Mouse (Mus musculus) midbrain, embryonic 14.5 days (tissue): ENCODE results near the gene Pdzph1. TPM values are rescaled to one million over a fixed set of nuclear protein-coding genes. Genes with fewer than 3 reads are reported as not detected.

Experiments used
- ATAC-seq: fragments of 200-750 bp; cut with Nextera tagmentation; 2 replicates; pipeline ENCODE4 v1.8.0; 2017; ENCODE audit warnings: moderate number of reproducible peaks, moderate library complexity; ENCODE audit not compliant: low FRiP score, low TSS enrichment
- DNase-seq: peaks from one replicate; pipeline ENCODE4 v3.0.0-alpha.2; 2015
- H3K27ac ChIP-seq: fragments of 300-500 bp; sonication (generic); replicated peaks from 2 replicates; pipeline ENCODE4 v1.5.1; 2014; ENCODE audit warnings: mild to moderate bottlenecking, low read depth, low read length, moderate library complexity
- H3K27me3 ChIP-seq: fragments of 300-500 bp; sonication (generic); 2 replicates; pipeline ENCODE4 v1.6.1; 2014; ENCODE audit warnings: low read length, control low read depth, mixed read lengths; ENCODE audit not compliant: control insufficient read depth, insufficient read depth
- H3K36me3 ChIP-seq: fragments of 300-500 bp; sonication (generic); 2 replicates; pipeline ENCODE4 v1.6.1; 2014; ENCODE audit warnings: low read length, control low read depth; ENCODE audit not compliant: control insufficient read depth, insufficient read depth
- H3K4me1 ChIP-seq: fragments of 300-500 bp; sonication (generic); 2 replicates; pipeline ENCODE4 v1.6.1; 2014; ENCODE audit warnings: mild to moderate bottlenecking, antibody characterized with exemption, low read length, control low read depth; ENCODE audit not compliant: control insufficient read depth, insufficient read depth
- H3K4me2 ChIP-seq: fragments of 300-500 bp; sonication (generic); 2 replicates; pipeline ENCODE4 v1.6.1; 2014; ENCODE audit warnings: mild to moderate bottlenecking, low read length, moderate library complexity
- H3K4me3 ChIP-seq: fragments of 300-500 bp; sonication (generic); replicated peaks from 2 replicates; pipeline ENCODE4 v1.5.1; 2014; ENCODE audit warnings: low read depth, low read length
- H3K9ac ChIP-seq: fragments of 300-500 bp; sonication (generic); replicated peaks from 2 replicates; pipeline ENCODE4 v1.6.1; 2014; ENCODE audit warnings: mild to moderate bottlenecking, low read length, moderate library complexity
- H3K9me3 ChIP-seq: fragments of 300-500 bp; sonication (generic); 2 replicates; pipeline ENCODE4 v1.6.1; 2016; ENCODE audit warnings: low read length, control low read depth, mixed read lengths; ENCODE audit not compliant: control insufficient read depth
- WGBS: fragments of 180-500 bp; shearing (Covaris S2); extraction: QIAGEN DNeasy Blood & Tissue Kit; methylation state at CpG from one replicate; pipeline ENCODE4 v1.1.7; 2014; 5-methylcytosine and 5-hydroxymethylcytosine counted together
- polyA plus RNA-seq: library from polyadenylated mRNA; unstranded; fragments of >200 nt; fragmentation: Nextera tagmentation; extraction: Ambion mirVana; gene quantifications from 2 replicates; pipeline ENCODE4 v1.2.1, GENCODE M21; 2014

The Pdzph1 gene
- polyA plus RNA-seq, 1 experiment from 2014 or later, result 9.6 TPM

DNA sequence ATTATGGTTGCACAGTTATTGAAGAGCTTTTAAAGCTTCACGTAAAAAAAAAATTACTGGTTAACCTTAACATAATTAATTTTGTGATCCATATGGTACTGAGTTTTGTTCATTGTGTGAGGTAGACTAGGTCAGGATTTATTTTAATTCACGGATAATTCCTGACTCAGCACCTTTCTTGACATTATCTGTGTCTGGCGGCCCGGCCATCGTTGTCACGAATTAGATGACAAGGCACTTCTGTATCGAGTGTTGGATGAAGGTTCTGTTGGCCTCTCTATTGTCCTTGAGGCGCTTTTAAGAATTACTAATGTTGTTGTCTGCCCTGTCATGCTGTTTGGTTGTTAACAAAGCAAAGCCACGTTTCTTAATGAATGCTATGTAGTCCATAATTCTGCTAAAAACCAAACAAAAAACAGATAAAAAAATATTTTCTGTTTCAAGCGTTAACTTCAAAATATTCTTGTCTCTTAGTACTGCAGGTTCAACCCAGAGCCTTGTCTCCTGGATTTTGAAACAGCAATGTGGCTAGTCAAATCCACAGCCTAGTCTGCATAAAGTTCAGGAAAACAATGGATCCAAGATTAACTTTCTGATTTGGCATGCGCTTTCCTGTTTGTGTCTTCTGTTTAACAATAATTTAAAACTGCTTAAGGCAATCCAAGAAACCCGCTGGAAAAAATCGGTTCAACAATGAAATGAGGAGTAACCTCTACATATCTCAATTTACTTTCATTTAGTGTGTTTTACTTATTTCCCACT is 20.6 kb upstream of the Pdzph1 start:
- no peak for DNase-seq
- ATAC-seq, result no peak
- Histone ChIP-seq H3K9ac (no peak overlapping the region), H3K27ac (no peak overlapping the region), H3K4me1 (no peaks in the 10 kb centered on the region), H3K36me3 (no peaks in the 10 kb centered on the region), H3K4me2 (peak overlapping the region; percentile 63; the same call in 1 of the 2 replicates), H3K27me3 (no peaks in the 10 kb centered on the region), H3K9me3 (no peaks in the 10 kb centered on the region), H3K4me3 (no peak overlapping the region)
- 70% methylated on average over 13 of the region's 13 CpGs for WGBS

DNA sequence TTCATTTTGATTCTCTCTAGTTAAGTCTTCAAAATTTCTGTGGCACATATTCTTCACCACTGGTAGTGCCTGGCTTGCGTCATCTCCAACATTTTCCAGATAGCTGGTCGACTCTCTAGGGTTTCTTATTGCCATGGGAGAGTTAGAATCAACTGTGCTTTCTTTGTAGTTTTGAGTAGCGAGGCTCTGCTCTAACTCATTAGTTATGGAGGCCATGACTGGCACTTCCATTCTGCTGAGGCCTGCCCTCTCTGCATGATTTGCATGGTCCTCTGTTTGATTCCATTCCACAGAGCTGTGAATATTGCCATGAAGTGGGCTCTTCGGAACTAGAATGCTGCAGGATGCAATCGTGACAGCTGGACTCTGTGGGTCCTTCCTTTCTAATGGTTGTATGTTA is 17.9 kb downstream of the Pdzph1 start:
- DNase-seq, result no peak
- H3K4me2 ChIP-seq, result no peak overlapping the region

GRCm38 (mm10) chr17:58959905-58960304 is 31.3 kb downstream of the Pdzph1 start:
- Histone ChIP-seq H3K27ac (no peak overlapping the region), H3K27me3 (no peaks in the 10 kb centered on the region), H3K9ac (no peak overlapping the region), H3K36me3 (no peaks in the 10 kb centered on the region), H3K4me3 (no peak overlapping the region), H3K4me1 (no peaks in the 10 kb centered on the region), H3K9me3 (no peaks in the 10 kb centered on the region), H3K4me2 (no peak overlapping the region)
- WGBS, result 40% methylated on average over 3 of the region's 3 CpGs
- ATAC-seq, result no peak
- no peak for DNase-seq

More for the DNA sequence above, 17.9 kb downstream of the Pdzph1 start:
- Histone ChIP-seq H3K4me1 (no peaks in the 10 kb centered on the region), H3K36me3 (no peaks in the 10 kb centered on the region), H3K27me3 (no peaks in the 10 kb centered on the region), H3K9me3 (no peaks in the 10 kb centered on the region), H3K27ac (no peak overlapping the region), H3K4me3 (no peak overlapping the region), H3K9ac (no peak overlapping the region)
- no peak for ATAC-seq
- 23% methylated on average over 5 of the region's 5 CpGs for WGBS

GRCm38 (mm10) chr17:58957055-58957454 is 34.1 kb downstream of the Pdzph1 start:
- no peak overlapping the region for H3K27ac ChIP-seq
- no peaks in the 10 kb centered on the region for H3K27me3 ChIP-seq
- H3K9ac ChIP-seq, result no peak overlapping the region
- ATAC-seq (no peak), DNase-seq (no peak)
- no peak overlapping the region for H3K4me3 ChIP-seq
- H3K4me2 ChIP-seq, result no peak overlapping the region
- no peaks in the 10 kb centered on the region for H3K36me3 ChIP-seq
- H3K4me1 ChIP-seq, result no peaks in the 10 kb centered on the region
- no peaks in the 10 kb centered on the region for H3K9me3 ChIP-seq
- 87% methylated on average over 1 of the region's 1 CpGs for WGBS

DNA sequence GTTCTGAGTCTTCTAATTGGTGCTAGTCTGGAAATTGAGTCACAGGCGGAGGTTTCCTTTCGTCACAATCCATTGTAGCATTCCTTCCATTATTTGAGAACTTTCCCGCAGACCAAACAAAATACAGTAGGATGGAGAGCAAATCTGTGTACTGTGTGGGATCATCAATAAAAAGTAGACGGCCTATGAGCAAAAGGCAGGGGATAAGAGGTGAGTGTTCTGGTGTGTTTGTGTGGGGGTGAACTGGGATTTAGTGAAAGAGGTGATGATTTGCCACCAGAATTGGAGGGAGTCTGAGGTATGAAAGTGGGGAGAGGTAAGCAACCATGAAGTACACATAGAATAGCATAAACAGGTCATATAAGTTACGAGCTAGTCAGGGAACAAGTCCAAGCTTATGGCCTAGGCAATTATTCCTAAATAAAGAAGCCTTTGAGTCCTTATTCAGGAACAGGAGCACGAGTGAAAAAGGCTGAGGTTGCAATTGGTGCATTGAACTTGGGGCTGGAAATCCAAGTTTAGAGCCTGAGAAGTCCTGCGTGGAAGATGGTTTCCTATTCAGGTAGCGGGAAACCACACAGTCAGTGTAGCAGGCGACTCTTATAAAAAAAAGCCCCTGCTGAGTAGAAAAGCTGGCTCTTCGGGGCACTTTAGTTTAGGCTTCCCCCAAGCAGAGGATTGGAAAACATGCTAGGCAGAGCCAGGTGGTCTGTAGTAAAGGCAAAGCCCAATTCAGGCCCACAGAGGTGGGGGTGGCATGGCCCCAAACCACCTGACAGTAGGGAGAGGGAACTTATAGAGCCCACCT is 48.0 kb downstream of the Pdzph1 start:
- Histone ChIP-seq H3K9me3 (no peaks in the 10 kb centered on the region), H3K36me3 (no peaks in the 10 kb centered on the region), H3K27me3 (no peaks in the 10 kb centered on the region), H3K27ac (no peak overlapping the region), H3K4me3 (no peak overlapping the region), H3K4me2 (no peak overlapping the region), H3K4me1 (no peaks in the 10 kb centered on the region), H3K9ac (no peak overlapping the region)
- 68% methylated on average over 10 of the region's 10 CpGs for WGBS
- ATAC-seq (no peak), DNase-seq (no peak)

- Histone ChIP-seq H3K36me3 (no peaks in the 10 kb centered on the region), H3K4me1 (no peaks in the 10 kb centered on the region), H3K9me3 (no peaks in the 10 kb centered on the region), H3K4me2 (no peak overlapping the region), H3K4me3 (no peak overlapping the region), H3K27ac (no peak overlapping the region), H3K9ac (no peak overlapping the region), H3K27me3 (no peaks in the 10 kb centered on the region)
- ATAC-seq (no peak), DNase-seq (no peak)
- WGBS, result 93% methylated on average over 1 of the region's 1 CpGs
Observed at GRCm38 (mm10) chr17:58938598-58938997, 52.6 kb downstream of the Pdzph1 start.

DNA sequence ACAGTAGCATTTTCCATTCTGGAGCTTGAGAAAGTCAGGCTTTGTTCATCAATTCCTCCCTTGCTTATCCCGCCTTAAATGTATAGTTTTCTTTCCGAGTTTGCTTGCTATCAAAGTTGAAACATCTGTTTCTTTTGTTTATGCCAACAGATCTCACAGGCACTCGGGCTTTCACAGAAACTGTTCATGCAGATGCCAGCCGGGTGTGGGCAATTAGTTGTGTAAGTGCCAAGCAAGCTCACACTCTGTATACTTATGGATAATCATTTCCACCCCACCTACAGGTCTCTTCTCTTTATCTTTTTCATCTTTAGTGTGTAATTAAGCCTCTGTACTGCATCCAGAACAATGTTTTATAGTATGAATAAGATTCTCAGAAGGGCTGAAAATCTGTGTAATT is 53.6 kb downstream of the Pdzph1 start:
- ATAC-seq (no peak), DNase-seq (no peak)
- no peaks in the 10 kb centered on the region for H3K9me3 ChIP-seq
- no peak overlapping the region for H3K9ac ChIP-seq
- WGBS, result 55% methylated on average over 4 of the region's 4 CpGs
- no peaks in the 10 kb centered on the region for H3K36me3 ChIP-seq
- no peak overlapping the region for H3K4me2 ChIP-seq
- H3K4me3 ChIP-seq, result no peak overlapping the region
- H3K4me1 ChIP-seq, result 0 out of 2 replicates have a peak, but pooled peaks cover 4% of the 10 kb centered on the region
- H3K27ac ChIP-seq, result no peak overlapping the region
- H3K27me3 ChIP-seq, result no peaks in the 10 kb centered on the region

DNA sequence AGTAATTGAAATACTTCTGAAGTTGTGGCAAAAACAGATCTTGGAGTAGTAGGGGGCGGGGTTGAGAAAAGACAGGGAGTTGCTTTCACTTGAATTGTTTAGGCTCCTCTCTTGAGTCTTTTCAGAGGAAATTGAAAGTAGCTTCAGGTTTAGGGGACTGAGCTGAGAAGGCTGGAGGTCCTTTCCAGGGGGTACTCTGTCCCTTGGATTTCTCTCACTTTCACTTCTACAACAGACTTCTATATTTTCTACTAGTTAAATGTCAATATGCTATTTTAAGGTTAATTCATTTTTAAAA is 58.2 kb downstream of the Pdzph1 start:
- no peaks in the 10 kb centered on the region for H3K9me3 ChIP-seq
- ATAC-seq (no peak), DNase-seq (no peak)
- H3K36me3 ChIP-seq, result no peaks in the 10 kb centered on the region
- H3K27ac ChIP-seq, result 0 out of 2 replicates have a peak overlapping the region, but pooled peaks have one; percentile 33
- H3K27me3 ChIP-seq, result no peaks in the 10 kb centered on the region
- H3K4me3 ChIP-seq, result no peak overlapping the region
- no peak overlapping the region for H3K4me2 ChIP-seq
- H3K4me1 ChIP-seq, result 0 out of 2 replicates have a peak, but pooled peaks cover 4% of the 10 kb centered on the region
- no peak overlapping the region for H3K9ac ChIP-seq
- WGBS, result 9% methylated on average over 1 of the region's 1 CpGs
